ENCODE assay signal across 24 mouse cellular contexts in genomic region chr7:48825170-48825569, GRCm38 (mm10). TPM values are rescaled to one million over a fixed set of nuclear protein-coding genes. Genes with fewer than 3 reads are reported as not detected.
A peak's percentile ranks its signal among the peaks of the same experiment; 100 is the strongest.
DNase-seq lines count a peak whose midpoint lies in the region; ATAC-seq and TF ChIP-seq lines count a peak whose summit lies in the region.
"Had no signal": no experiment of that assay in that cellular context is flagged by ENCODE, and none has a peak within 500 bp of the region (broad histone marks: within the 10 kb centered on the region; RNA-seq: fewer than 3 reads in every experiment).

No protein-coding gene starts in this region.

- peak overlapping the region; percentile 64 for H3K27ac ChIP-seq in heart, embryonic 11.5 days (ENCODE audit: low read depth, low read length)
- H3K27ac ChIP-seq in liver, adult 2 months (replicated peaks; ENCODE audit: insufficient read depth, low read depth, low read length), result peak overlapping the region; percentile 50
- no peak overlapping the region for H3K27ac ChIP-seq in liver, embryonic 12.5 days
- H3K27ac ChIP-seq in heart, postnatal 0 days (ENCODE audit: low read depth), result 0 out of 2 replicates have a peak overlapping the region, but pooled peaks have one; percentile 13
- H3K27ac ChIP-seq: embryonic facial prominence, embryonic 12.5 days; forebrain, embryonic 15.5 days; hindbrain, embryonic 12.5 days had no signal

- H3K27me3 ChIP-seq in heart, embryonic 11.5 days (ENCODE audit: control insufficient read depth, insufficient read depth, low read length), result no peaks in the 10 kb centered on the region
- no peaks in the 10 kb centered on the region for H3K27me3 ChIP-seq in liver, adult 2 months (ENCODE audit: control insufficient read depth, insufficient read depth, low read length)
- no peaks in the 10 kb centered on the region for H3K27me3 ChIP-seq in liver, embryonic 12.5 days (replicated peaks)
- no peaks in the 10 kb centered on the region for H3K27me3 ChIP-seq in heart, postnatal 0 days (ENCODE audit: control insufficient read depth, insufficient read depth, low read length)
- H3K27me3 ChIP-seq: embryonic facial prominence, embryonic 12.5 days; forebrain, embryonic 15.5 days had no signal

- peaks cover 16% of the 10 kb centered on the region for H3K4me1 ChIP-seq in heart, embryonic 11.5 days (ENCODE audit: control insufficient read depth, insufficient read depth, low read length)
- peaks cover 27% of the 10 kb centered on the region for H3K4me1 ChIP-seq in liver, adult 2 months (ENCODE audit: control insufficient read depth, insufficient read depth, low read length)
- H3K4me1 ChIP-seq in liver, embryonic 12.5 days, result peaks cover 8% of the 10 kb centered on the region
- H3K4me1 ChIP-seq in heart, postnatal 0 days (ENCODE audit: control insufficient read depth, insufficient read depth), result peaks cover 21% of the 10 kb centered on the region
- H3K4me1 ChIP-seq: embryonic facial prominence, embryonic 12.5 days; forebrain, embryonic 15.5 days; hindbrain, embryonic 12.5 days had no signal

- no peak overlapping the region for H3K4me3 ChIP-seq in heart, embryonic 11.5 days (ENCODE audit: low read depth, low read length)
- H3K4me3 ChIP-seq in liver, adult 2 months (ENCODE audit: insufficient read depth, low read depth, low read length), result no peak overlapping the region
- no peak overlapping the region for H3K4me3 ChIP-seq in liver, embryonic 12.5 days
- H3K4me3 ChIP-seq in heart, postnatal 0 days (ENCODE audit: low read depth, low read length), result no peak overlapping the region
- H3K4me3 ChIP-seq: embryonic facial prominence, embryonic 12.5 days; forebrain, embryonic 15.5 days; hindbrain, embryonic 12.5 days had no signal

- WGBS in heart, embryonic 11.5 days (ENCODE audit: insufficient replicate concordance), result 44% methylated on average over 6 of the region's 6 CpGs
- 80% methylated on average over 6 of the region's 6 CpGs for WGBS in liver, adult 2 months
- WGBS in liver, embryonic 12.5 days (ENCODE audit: insufficient replicate concordance), result 76% methylated on average over 6 of the region's 6 CpGs
- WGBS in heart, postnatal 0 days, result 40% methylated on average over 6 of the region's 6 CpGs

- no peak overlapping the region for H3K4me2 ChIP-seq in heart, embryonic 11.5 days
- no peak overlapping the region for H3K4me2 ChIP-seq in liver, embryonic 12.5 days
- no peak overlapping the region for H3K4me2 ChIP-seq in heart, postnatal 0 days (ENCODE audit: low read depth, low read length)
- H3K4me2 ChIP-seq: embryonic facial prominence, embryonic 12.5 days; forebrain, embryonic 15.5 days; hindbrain, embryonic 12.5 days had no signal

- no peaks in the 10 kb centered on the region for H3K9me3 ChIP-seq in heart, embryonic 11.5 days (replicated peaks; ENCODE audit: control insufficient read depth, low read length)
- no peaks in the 10 kb centered on the region for H3K9me3 ChIP-seq in liver, embryonic 12.5 days (replicated peaks)
- H3K9me3 ChIP-seq in heart, postnatal 0 days (replicated peaks; ENCODE audit: control insufficient read depth, low read length), result no peaks in the 10 kb centered on the region
- H3K9me3 ChIP-seq: embryonic facial prominence, embryonic 12.5 days; forebrain, embryonic 15.5 days; G1E; hindbrain, embryonic 12.5 days had no signal

- TF ChIP-seq EP300 in heart, postnatal 0 days (IDR thresholded peaks at IDR 0.05; ENCODE audit: low read depth), result no peak

- no peaks in the 10 kb centered on the region for H3K79me2 ChIP-seq in liver, adult 2 months (ENCODE audit: control insufficient read depth, insufficient read depth, low read length)

- TF ChIP-seq POLR2A in liver, adult 2 months (IDR thresholded peaks at IDR 0.05; ENCODE audit: extremely low read depth, insufficient read depth, low read length), result no peak

- TF ChIP-seq CTCF in liver, adult 2 months (IDR thresholded peaks at IDR 0.05; ENCODE audit: low read depth, low read length), result no peak
- no peak for TF ChIP-seq CTCF in heart, postnatal 0 days (IDR thresholded peaks at IDR 0.05; ENCODE audit: low read depth)

- peak; percentile 60; the same call in 1 of the 2 replicates for ATAC-seq in heart, embryonic 11.5 days (replicated peaks; ENCODE audit: insufficient number of reproducible peaks, low FRiP score, low TSS enrichment)
- no peak for ATAC-seq in liver, embryonic 12.5 days
- peak; percentile 23; the same call in 1 of the 2 replicates for ATAC-seq in heart, postnatal 0 days (ENCODE audit: insufficient read depth, low read depth)
- ATAC-seq: CD4-positive, CD25-positive, alpha-beta regulatory T cell, adult 4 months; forebrain, embryonic 15.5 days; hindbrain, embryonic 16.5 days; inflammation-experienced regulatory T-cells, adult 6 months; intestine, postnatal 0 days had no signal

- DNase-seq in adrenal gland, postnatal 14 days, result peak; percentile 13
- no peak for DNase-seq in adrenal gland, postnatal 10 days
- no peak for DNase-seq in heart, adult 9 months (ENCODE audit: low spot score in 2 of 2)
- no peak for DNase-seq in liver, adult 2 months (ENCODE audit: extremely low read depth, low read depth, low spot score)
- DNase-seq in heart, postnatal 0 days (ENCODE audit: low spot score), result no peak
- no peak for DNase-seq in ovary, postnatal 10 days (ENCODE audit: low spot score)
- DNase-seq: B cell, adult 2 months; cerebellum, adult 11-12 months; cerebellum, adult 9-10 months; cerebellum, postnatal 25 days; gastrocnemius, postnatal 36 days had no signal

- peaks cover 9% of the 10 kb centered on the region; the same call in 1 of the 2 replicates for H3K36me3 ChIP-seq in heart, embryonic 11.5 days (ENCODE audit: control insufficient read depth, insufficient read depth, low read length)
- H3K36me3 ChIP-seq in liver, adult 2 months (ENCODE audit: control insufficient read depth, insufficient read depth, low read length), result peaks cover 29% of the 10 kb centered on the region
- H3K36me3 ChIP-seq in liver, embryonic 12.5 days, result peaks cover 76% of the 10 kb centered on the region
- peaks cover 48% of the 10 kb centered on the region for H3K36me3 ChIP-seq in heart, postnatal 0 days (replicated peaks; ENCODE audit: control insufficient read depth, insufficient read depth, low read length)

- H3K9ac ChIP-seq in heart, embryonic 11.5 days (ENCODE audit: low read depth, low read length), result no peak overlapping the region
- H3K9ac ChIP-seq in liver, adult 2 months (ENCODE audit: low read depth, low read length), result no peak overlapping the region
- H3K9ac ChIP-seq in liver, embryonic 12.5 days, result no peak overlapping the region
- H3K9ac ChIP-seq in heart, postnatal 0 days (replicated peaks; ENCODE audit: low read depth, low read length), result no peak overlapping the region
- H3K9ac ChIP-seq: embryonic facial prominence, embryonic 12.5 days; forebrain, embryonic 15.5 days; hindbrain, embryonic 12.5 days had no signal

RNA-seq across cellular contexts. Expression of gene Csrp3, which starts 22.7 kb away (rescaled TPM):
- 0.44 TPM in 1 of 2 replicates, not detected in the other for total RNA-seq in adrenal gland, postnatal 14 days (2021)
- 10 to 100 TPM in 1 of 2 experiments, 1 to 10 TPM in 1; 7.1 to 11.7 TPM for total RNA-seq in adrenal gland, postnatal 10 days (2021)
- 1,436 and 1,472 TPM in 2 replicates for polyA plus RNA-seq in heart, embryonic 11.5 days (2014; fragmentation: Nextera tagmentation; extraction: Ambion mirVana)
- 16.8 and 44.6 TPM in 2 replicates for total RNA-seq in liver, adult 2 months (2014; rRNA removed)
- polyA plus RNA-seq in liver, adult 2 months (2012; rRNA removed), result 10.9 and 11.4 TPM in 2 replicates
- 0.27 and 0.86 TPM in 2 replicates for polyA plus RNA-seq in liver, embryonic 12.5 days (2016; fragmentation: Nextera tagmentation; extraction: Ambion mirVana)
- total RNA-seq in heart, postnatal 0 days (2014; rRNA removed; ENCODE audit: low replicate concordance), result 1,353 and 1,464 TPM in 2 replicates
- polyA plus RNA-seq in heart, postnatal 0 days (2015; fragmentation: Nextera tagmentation; extraction: Ambion mirVana), result 1,907 and 1,928 TPM in 2 replicates
- total RNA-seq: adrenal gland, adult 8-10 months; G1E had no signal
- polyA plus RNA-seq: CD4-positive, CD25-positive, alpha-beta regulatory T cell, adult 4 months; cortical plate, adult 2 months; forebrain, embryonic 11.5 days; G1E; inflammation-experienced regulatory T-cells, adult 6 months had no signal

RNA-seq across cellular contexts. Expression of gene Zdhhc13, which starts 36.4 kb away (rescaled TPM):
- total RNA-seq in adrenal gland, postnatal 14 days (2021), result 9.5 and 10.6 TPM in 2 replicates
- 10 to 100 TPM in 1 of 2 experiments, 1 to 10 TPM in 1; 8.9 to 10.3 TPM for total RNA-seq in adrenal gland, postnatal 10 days (2021)
- polyA plus RNA-seq in heart, embryonic 11.5 days (2014; fragmentation: Nextera tagmentation; extraction: Ambion mirVana), result 36.1 and 41.8 TPM in 2 replicates
- 6.2 and 7.7 TPM in 2 replicates for total RNA-seq in liver, adult 2 months (2014; rRNA removed)
- 2.7 and 3.0 TPM in 2 replicates for polyA plus RNA-seq in liver, adult 2 months (2012; rRNA removed)
- 20.2 and 22.5 TPM in 2 replicates for polyA plus RNA-seq in liver, embryonic 12.5 days (2016; fragmentation: Nextera tagmentation; extraction: Ambion mirVana)
- 51.6 and 58.5 TPM in 2 replicates for total RNA-seq in heart, postnatal 0 days (2014; rRNA removed; ENCODE audit: low replicate concordance)
- polyA plus RNA-seq in heart, postnatal 0 days (2015; fragmentation: Nextera tagmentation; extraction: Ambion mirVana), result 26.9 and 29.5 TPM in 2 replicates

RNA-seq across cellular contexts. Expression of gene E2f8, which starts 56.2 kb away (rescaled TPM):
- 5.9 and 10.4 TPM in 2 replicates for total RNA-seq in adrenal gland, postnatal 14 days (2021)
- 10 to 100 TPM in 1 of 2 experiments, 1 to 10 TPM in 1; 8.4 to 10.1 TPM for total RNA-seq in adrenal gland, postnatal 10 days (2021)
- 20.7 and 22.7 TPM in 2 replicates for polyA plus RNA-seq in heart, embryonic 11.5 days (2014; fragmentation: Nextera tagmentation; extraction: Ambion mirVana)
- 0.83 and 1.1 TPM in 2 replicates for total RNA-seq in liver, adult 2 months (2014; rRNA removed)
- 1.3 and 2.6 TPM in 2 replicates for polyA plus RNA-seq in liver, adult 2 months (2012; rRNA removed)
- polyA plus RNA-seq in liver, embryonic 12.5 days (2016; fragmentation: Nextera tagmentation; extraction: Ambion mirVana), result 34.5 and 38.7 TPM in 2 replicates
- total RNA-seq in heart, postnatal 0 days (2014; rRNA removed; ENCODE audit: low replicate concordance), result 5.8 and 5.9 TPM in 2 replicates
- polyA plus RNA-seq in heart, postnatal 0 days (2015; fragmentation: Nextera tagmentation; extraction: Ambion mirVana), result 3.0 and 3.5 TPM in 2 replicates

Comparison
In these comparisons a context has a peak if more than half of its experiments do, and no peak if none do; other contexts are left out.
1. RNA of gene Csrp3, which starts 22.7 kb away (total RNA-seq): 1,353 to 1,464 TPM in heart, postnatal 0 days; 16.8 to 44.6 TPM in liver, adult 2 months, 7.1 to 11.7 TPM in adrenal gland, postnatal 10 days and 0.44 TPM in adrenal gland, postnatal 14 days; every median in the first group is over 10 times any median in the second.